Mouse (Mus musculus) spleen, postnatal 36 days (tissue): Measurements from ENCODE around the gene Tom1l1.
A peak's percentile ranks its signal among the peaks of the same experiment; 100 is the strongest.

Experiments used
- DNase-seq, 2 experiments: peaks; one replicate each; pipeline ENCODE4 v3.0.0; 2022; ENCODE audit warnings: low spot score in 2 of 2, mixed read lengths in 1 of 2

The Tom1l1 gene

GRCm38 (mm10) chr11:90675479-90676110, 12.6 kb downstream of the Tom1l1 start:
- peak in 1 of 2 experiments; percentile 51 for DNase-seq

- no peak for DNase-seq
Observed at GRCm38 (mm10) chr11:90667325-90667724, 20.8 kb downstream of the Tom1l1 start.

GRCm38 (mm10) chr11:90666916-90667315, 21.2 kb downstream of the Tom1l1 start:
- no peak for DNase-seq

- DNase-seq = no peak
Observed at GRCm38 (mm10) chr11:90666144-90666757, 21.9 kb downstream of the Tom1l1 start.

GRCm38 (mm10) chr11:90665161-90665560, 23.0 kb downstream of the Tom1l1 start:
- DNase-seq = no peak

- peak; percentile 45 to 71 for DNase-seq
Observed at GRCm38 (mm10) chr11:90664345-90664986, 23.7 kb downstream of the Tom1l1 start.

- no peak for DNase-seq
Observed at GRCm38 (mm10) chr11:90663618-90664297, 24.4 kb downstream of the Tom1l1 start.

- DNase-seq = peak; percentile 42 to 69
Observed at GRCm38 (mm10) chr11:90663052-90663451, 25.1 kb downstream of the Tom1l1 start.

GRCm38 (mm10) chr11:90660662-90661061, 27.5 kb downstream of the Tom1l1 start:
- no peak for DNase-seq

- DNase-seq = no peak
Observed at GRCm38 (mm10) chr11:90657527-90657926, 30.6 kb downstream of the Tom1l1 start.

- no peak for DNase-seq
Observed at GRCm38 (mm10) chr11:90652603-90653002, 35.6 kb downstream of the Tom1l1 start.

GRCm38 (mm10) chr11:90650231-90650885, 37.8 kb downstream of the Tom1l1 start:
- no peak for DNase-seq

- no peak for DNase-seq
Observed at GRCm38 (mm10) chr11:90649777-90650176, 38.4 kb downstream of the Tom1l1 start.

GRCm38 (mm10) chr11:90638312-90638830, 49.8 kb downstream of the Tom1l1 start:
- DNase-seq = peak; percentile 23 to 35

GRCm38 (mm10) chr11:90637440-90638311, 50.5 kb downstream of the Tom1l1 start, which contains the start of the genes Stxbp4 and Cox11:
Gene Stxbp4 (minus strand): TSS chr11:90638084.
Gene Cox11 (plus strand): TSS chr11:90638173.
- DNase-seq = peak; percentile 88 to 91

- DNase-seq = no peak
Observed at GRCm38 (mm10) chr11:90634661-90635060, 53.5 kb downstream of the Tom1l1 start.

- no peak for DNase-seq
Observed at GRCm38 (mm10) chr11:90632480-90632879, 55.7 kb downstream of the Tom1l1 start.

GRCm38 (mm10) chr11:90627751-90628150, 60.4 kb downstream of the Tom1l1 start:
- no peak for DNase-seq

- no peak for DNase-seq
Observed at GRCm38 (mm10) chr11:90625174-90625573, 63.0 kb downstream of the Tom1l1 start.

- DNase-seq = no peak
Observed at GRCm38 (mm10) chr11:90623477-90623876, 64.7 kb downstream of the Tom1l1 start.
